Mouse (Mus musculus) lung, adult 2 months (tissue): ENCODE measurements at regions not wholly inside any gene's neighbourhood (a gene's known extent, or its start where the extent isn't known, plus 50 kb on each side); places are given as distances from the start of the nearest gene placed in this dataset.

Experiments used
- CTCF ChIP-seq: fragments of 200-500 bp; IDR thresholded peaks from 2 replicates; pipeline ENCODE4 v1.5.1; 2011; ENCODE audit warnings: mild to moderate bottlenecking, low read length, control low read depth; ENCODE audit not compliant: insufficient read depth
- POLR2A ChIP-seq: fragments of 200-500 bp; IDR thresholded peaks from 2 replicates; pipeline ENCODE4 v1.6.1; 2011; ENCODE audit warnings: low read depth, mild to moderate bottlenecking, control low read depth, low read length, borderline replicate concordance; ENCODE audit errors: extremely low read depth

DNA sequence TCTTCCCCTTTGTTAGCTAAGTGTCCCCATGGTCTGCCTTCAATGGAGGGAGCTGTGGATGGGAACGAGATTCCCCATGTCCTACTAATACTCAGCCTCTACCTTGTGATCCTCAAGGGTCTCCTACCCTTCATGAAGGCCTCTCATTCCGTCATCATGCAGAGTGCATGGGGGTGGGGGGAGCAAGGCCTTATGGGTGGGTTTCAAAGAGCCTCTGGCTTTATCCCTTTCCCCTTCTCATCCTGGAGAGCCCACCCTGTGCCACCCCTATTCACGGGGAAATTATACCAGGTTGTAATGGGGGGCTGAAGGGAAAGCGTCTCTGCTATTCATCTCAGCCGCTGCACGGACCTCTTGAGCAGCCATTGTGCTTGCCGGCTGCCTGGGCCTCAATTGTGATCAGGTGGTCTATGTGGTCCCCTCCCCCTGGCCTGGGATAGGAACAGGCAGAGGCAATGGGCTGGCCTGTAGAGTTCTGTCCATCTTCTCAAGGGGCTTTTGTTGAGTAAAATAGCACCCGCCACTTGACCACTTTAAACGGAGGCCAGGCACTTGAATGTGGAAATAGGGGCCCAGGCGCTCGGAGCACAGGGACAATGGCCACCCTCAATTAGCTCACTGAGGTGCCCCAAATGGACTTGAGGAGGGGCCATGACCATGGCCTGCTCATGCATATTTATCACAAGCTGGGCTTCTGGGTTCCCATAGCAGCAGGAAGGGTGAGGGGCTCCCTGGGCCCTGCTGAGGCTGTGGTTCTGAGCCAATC, 93.1 kb upstream of the Gm12830 start:
- TF ChIP-seq CTCF: no peak
- no peak for TF ChIP-seq POLR2A
